Mouse (Mus musculus) kidney, adult 11 months (tissue): ENCODE data around the gene Nudt2.

ENCODE experiments used
- DNase-seq: peaks from one replicate; pipeline ENCODE4 v3.0.0; 2022

The Nudt2 gene

DNA sequence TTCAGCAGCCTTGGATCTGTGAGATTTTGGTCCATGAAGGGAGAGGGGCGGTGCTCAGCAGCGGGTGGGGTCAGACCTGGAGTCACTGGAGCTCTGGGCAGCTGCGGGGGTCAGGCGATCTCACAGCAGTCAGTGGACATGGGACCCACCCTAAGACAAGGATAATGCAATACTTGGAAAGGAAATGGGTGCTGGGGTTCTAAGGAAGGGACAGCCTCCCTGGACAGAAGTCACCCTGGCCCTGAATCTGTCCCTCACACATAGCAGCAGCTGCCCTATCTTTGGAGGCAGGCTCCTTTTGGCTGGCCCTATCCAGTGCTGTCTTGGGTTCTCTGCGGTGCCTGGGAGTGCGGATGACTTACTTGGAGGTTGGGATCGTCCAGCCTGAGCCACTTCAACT lies 58.9 kb downstream of the Nudt2 start:
- no peak for DNase-seq

DNA sequence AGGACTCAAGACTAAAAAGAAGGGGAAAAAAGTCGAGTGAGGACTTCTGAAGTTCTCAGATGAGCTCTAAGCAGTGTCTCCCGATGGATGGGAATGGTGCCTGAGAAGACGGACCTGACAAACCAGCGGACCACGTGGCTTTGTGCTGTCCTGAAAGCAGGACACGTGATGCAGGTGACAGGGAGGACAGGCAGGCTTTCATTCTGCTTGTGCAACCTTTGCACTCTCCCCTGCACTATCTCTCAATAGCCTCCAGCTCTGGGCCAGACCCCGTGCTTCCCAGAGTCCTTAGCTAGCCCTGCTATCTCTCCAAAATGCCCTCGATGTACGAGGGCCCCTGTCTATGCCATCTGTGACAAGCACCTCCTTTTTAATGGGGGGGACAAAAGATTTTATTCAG lies 59.9 kb downstream of the Nudt2 start:
- no peak for DNase-seq

DNA sequence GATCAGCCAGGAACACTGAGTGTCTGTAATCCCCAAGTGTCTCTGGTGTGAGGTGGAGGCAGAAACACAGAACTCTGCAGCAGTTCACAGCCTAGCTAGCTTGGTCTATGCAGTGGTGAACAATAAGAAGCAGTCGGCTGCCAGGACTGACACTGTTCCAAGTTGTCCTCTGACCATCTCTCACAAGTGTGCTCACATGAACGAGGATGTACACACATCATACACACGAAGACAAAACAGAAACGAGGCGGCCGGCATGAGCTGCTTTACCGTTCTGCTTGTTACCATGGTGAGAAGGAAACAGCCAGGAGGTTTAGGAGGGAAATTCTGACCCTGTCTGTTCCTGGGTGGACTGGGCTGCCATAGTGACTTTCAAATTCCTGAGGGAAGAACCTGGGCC lies 61.6 kb downstream of the Nudt2 start:
- DNase-seq, result no peak

DNA sequence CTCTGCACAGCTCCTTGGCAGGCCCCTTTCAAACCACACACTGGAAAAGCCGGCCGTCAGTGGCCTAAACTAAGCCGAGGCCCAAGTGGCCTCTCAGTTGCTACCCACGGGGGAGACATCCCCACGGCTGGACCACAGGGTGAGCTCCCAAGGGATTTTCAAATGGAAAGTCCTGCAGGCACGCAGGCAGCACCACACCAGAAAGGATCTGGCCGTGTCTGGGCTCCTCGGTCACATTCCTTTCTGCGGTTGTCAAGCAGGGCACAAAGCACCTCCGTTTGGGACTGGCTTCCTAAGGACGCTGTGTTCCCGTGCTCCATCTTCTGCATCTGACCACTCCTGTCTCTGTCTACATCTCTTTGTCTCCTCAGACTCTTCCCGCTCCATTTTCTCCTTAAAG lies 62.1 kb downstream of the Nudt2 start:
- DNase-seq, result no peak

DNA sequence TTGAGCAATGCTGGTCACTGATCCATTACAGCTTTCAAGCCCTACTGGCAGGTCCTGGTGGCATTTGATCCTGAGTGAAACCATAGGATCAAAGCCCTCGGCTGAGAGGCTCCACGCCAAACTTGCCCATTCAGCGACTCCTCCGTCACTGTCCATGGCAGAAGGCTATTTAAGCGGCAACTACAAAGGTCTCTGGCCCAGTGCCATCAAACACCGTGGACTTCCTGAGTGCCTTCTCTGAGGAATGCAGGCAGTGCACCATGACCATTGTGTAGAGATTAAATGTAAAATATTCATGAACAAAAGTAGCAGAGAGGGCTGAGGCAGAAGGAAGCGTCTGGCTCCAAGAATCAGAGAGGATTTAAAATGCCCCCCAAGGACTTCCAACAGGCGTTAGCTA lies 63.0 kb downstream of the Nudt2 start:
- DNase-seq, result peak; percentile 85
